Mouse (Mus musculus) liver, adult (tissue): ENCODE measurements around the gene Tmem208.
A peak's percentile ranks its signal among the peaks of the same experiment; 100 is the strongest.

Experiments
- GATA4 ChIP-seq: IDR thresholded peaks from 2 replicates; pipeline ENCODE4 v1.6.1; 2014; ENCODE audit warnings: mild to moderate bottlenecking, low read length; ENCODE audit not compliant: insufficient replicate concordance

Gene Tmem208

GRCm38 (mm10) chr8:105295256-105295655 is 30.9 kb upstream of the Tmem208 start:
- no peak for TF ChIP-seq GATA4

DNA sequence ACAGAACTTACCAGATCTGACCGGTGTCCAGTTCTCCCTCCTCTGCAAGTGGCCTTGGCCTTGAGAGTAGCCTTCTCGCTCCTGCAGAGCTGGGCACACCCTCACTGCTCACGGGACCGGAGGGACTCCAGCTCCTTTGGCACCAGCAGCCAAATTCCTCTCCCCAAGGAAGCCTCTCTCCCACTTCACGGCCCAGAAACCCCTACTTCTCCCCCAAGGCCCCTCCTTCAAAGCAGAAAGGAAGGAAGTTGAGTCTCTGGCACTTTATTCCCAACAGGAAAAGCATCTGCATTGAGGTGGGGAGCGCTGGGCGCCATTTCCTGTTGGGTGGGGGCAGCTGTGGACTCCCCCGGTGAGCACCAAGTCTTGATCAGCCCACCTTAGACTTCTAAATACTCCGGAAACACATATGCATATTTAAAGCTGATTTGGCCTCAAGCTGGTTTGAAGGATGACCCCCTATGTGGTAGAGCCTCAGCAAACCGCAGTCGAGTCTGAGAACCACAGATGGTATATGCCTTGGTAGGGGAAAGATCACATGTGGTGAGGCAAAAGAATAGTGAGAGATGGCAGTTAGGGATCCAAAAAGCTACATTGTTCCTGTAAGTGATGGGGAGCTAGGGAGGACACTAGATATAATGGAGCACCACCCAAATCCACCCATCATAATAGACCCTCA is 30.1 kb upstream of the Tmem208 start, which contains the start of gene Exoc3l:
TSS of gene Exoc3l (minus strand) at position 207 of the 679 bp plus-strand sequence.
- TF ChIP-seq GATA4: peak; percentile 22; the same call in 1 of the 2 replicates

GRCm38 (mm10) chr8:105297511-105298192 is 28.5 kb upstream of the Tmem208 start, which contains the start of gene E2f4:
E2f4 (plus strand) TSS chr8:105297663.
- TF ChIP-seq GATA4: peak; percentile 94; the same call in 1 of the 2 replicates

GRCm38 (mm10) chr8:105298351-105299252 is 27.6 kb upstream of the Tmem208 start:
- no peak for TF ChIP-seq GATA4

GRCm38 (mm10) chr8:105299962-105300361 is 26.2 kb upstream of the Tmem208 start:
- no peak for TF ChIP-seq GATA4

DNA sequence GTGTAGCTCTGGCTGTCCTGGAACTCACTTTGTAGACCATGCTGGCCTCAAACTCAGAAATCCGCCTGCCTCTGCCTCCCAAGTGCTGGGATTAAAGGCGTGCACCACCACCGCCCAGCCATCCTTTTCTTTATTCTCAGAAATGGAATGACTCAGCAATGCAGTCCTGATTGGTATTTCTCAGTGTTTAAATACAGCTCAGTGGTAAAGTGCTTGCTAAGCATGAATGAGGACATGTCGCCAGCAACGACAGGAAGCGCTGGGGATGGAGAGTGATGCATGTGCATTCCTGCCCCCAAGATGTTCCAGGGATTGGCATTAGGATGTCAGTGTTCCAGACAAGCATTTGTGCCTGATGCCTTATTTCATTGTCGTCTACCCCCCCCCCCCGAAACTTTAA is 22.8 kb upstream of the Tmem208 start:
- no peak for TF ChIP-seq GATA4

DNA sequence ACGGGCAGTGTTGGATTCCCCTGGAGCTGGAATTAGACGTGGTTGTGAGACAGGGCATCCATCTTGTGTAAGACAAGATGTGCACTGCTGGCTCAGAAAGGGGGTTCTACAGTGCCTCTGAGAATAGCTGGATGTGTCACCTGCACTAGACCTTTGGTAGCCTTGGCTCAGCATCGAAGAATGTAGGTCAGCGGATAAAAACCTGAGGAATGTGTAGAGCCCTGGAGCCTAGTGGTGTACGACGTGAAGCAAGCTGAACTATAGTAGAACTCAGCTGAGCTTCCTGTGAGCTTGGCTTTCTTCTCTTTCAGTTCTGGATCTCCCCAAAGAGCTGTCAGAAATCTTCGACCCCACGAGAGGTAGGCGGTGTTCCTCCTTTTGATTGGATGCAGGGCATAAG is 22.3 kb upstream of the Tmem208 start:
- no peak for TF ChIP-seq GATA4

DNA sequence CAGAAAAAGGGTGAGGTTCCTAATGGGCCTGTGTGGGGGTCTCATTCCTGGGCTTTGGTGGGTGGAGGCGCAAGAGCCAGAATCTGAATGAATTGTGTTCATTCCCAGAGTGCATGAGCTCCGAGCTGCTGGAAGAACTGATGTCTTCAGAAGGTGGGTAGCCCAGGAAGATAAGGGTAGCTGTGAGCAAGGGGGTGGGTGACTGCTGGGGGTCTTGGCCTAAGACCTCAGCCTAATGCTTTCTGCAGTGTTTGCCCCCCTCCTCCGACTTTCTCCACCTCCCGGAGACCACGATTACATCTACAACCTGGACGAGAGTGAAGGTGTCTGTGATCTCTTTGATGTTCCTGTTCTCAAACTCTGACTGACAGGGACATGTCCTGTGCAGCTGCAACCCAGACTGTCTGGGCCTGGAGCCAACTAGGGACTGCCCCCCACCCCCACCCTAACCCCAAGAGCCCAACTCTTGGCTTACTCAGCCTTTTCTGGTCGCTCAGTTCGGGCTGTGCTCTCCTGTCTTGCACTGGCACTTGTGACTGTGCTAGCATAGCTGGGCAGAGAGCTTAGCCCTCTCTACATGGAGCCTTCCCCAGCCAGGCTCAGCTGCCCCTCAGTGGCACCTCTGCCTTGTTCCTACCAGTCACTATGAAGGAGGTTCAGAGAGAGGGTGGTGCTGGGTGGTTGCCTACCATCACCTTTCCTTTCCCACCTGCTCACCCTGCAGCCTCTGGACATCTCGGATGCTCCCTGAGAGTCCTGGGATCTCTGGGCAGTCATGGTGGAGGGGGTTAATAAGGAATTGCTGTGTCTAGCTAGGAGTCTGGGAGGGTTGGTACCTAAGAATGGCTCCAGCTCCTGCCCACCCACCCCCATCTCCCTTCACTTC is 21.6 kb upstream of the Tmem208 start:
- TF ChIP-seq GATA4: no peak

GRCm38 (mm10) chr8:105305211-105306145 is 20.7 kb upstream of the Tmem208 start, which contains the start of gene Elmo3:
Elmo3 (plus strand) TSS chr8:105305601.
- TF ChIP-seq GATA4: peak; percentile 37; the same call in 1 of the 2 replicates

DNA sequence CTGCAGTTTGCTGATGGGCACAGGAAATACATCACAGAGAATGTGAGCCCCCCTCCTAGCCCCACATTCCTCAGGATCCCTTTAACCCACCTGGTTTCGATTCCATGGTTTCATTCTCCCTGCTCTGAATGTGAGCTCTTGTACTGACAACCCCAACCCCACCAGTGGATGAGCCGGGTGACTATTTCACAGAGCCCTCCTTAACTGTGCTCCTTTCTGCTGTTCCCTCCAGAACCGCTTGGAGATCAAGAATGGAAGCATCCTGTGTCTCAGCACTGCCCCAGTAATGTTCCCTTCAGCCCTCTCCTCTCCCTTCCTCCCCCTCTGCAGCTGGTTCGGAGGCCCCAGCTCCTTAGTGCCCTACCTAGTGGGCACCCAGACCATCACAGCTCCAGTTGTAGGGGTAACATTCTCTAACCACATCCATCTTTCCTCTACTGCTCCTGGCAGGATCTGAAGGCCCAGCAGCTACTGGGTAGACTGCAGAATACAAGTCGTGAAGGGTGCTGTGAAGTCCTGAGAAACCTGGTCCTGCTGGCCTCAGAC is 19.9 kb upstream of the Tmem208 start:
- no peak for TF ChIP-seq GATA4

- no peak for TF ChIP-seq GATA4
Measured at GRCm38 (mm10) chr8:105307670-105308069, 18.5 kb upstream of the Tmem208 start.

DNA sequence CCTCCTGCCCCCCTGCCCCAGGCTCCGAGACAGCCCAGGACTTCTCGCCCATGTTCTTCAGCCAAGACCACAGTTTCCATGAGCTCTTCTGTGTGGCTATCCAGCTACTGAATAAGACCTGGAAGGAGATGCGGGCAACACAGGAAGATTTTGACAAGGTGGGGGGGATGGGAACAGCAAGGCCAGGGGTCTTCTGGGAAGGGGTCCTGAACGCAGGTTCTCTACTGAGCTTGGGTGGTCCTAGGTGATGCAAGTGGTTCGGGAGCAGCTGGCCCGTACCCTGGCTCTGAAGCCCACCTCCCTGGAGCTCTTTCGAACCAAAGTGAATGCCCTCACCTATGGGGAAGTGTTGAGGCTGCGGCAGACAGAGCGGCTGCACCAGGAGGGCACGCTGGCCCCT is 17.7 kb upstream of the Tmem208 start:
- TF ChIP-seq GATA4: no peak

GRCm38 (mm10) chr8:105309142-105309847 is 16.9 kb upstream of the Tmem208 start:
- TF ChIP-seq GATA4: no peak

- TF ChIP-seq GATA4: no peak
Measured at GRCm38 (mm10) chr8:105310118-105310517, 16.0 kb upstream of the Tmem208 start.
